Mouse (Mus musculus) adrenal gland, adult (tissue): ENCODE data around the gene Mief2.

ENCODE experiments used
- DNase-seq, 2 experiments: peaks; one replicate each; pipeline ENCODE4 v3.0.0; 2022 to 2023; ENCODE audit warnings: low spot score in 1 of 2; ENCODE audit not compliant: inconsistent age in 2 of 2

Gene Mief2

DNA sequence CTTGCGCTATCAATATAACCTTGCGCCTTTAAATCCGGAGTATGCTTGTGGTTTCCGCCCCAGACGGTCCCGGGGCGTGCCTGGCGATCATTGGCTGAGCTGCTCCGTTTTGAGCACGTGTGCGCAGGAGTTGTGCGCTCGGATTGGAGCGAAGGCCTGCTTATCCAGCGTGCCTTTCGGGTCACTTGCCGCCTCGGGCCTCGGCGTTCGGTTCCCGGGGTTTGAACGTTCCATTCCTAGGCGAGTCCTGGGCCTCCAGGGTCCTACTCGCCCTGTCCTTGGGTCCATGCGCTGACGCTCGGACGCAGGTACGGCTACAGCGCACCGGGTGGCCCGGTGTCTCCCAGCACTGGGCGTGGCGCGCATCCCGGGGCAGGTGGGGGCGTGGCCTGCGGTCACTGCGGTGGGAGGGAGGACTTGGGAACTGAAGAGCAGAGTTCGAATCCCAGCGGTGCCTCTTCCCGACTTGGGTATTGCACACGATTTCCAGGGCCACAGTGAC, at the start of gene Mief2:
Gene Mief2, plus strand, starts transcription at position 139 of the 502 bp plus-strand sequence.
- peak; percentile 96 to 98 for DNase-seq

DNA sequence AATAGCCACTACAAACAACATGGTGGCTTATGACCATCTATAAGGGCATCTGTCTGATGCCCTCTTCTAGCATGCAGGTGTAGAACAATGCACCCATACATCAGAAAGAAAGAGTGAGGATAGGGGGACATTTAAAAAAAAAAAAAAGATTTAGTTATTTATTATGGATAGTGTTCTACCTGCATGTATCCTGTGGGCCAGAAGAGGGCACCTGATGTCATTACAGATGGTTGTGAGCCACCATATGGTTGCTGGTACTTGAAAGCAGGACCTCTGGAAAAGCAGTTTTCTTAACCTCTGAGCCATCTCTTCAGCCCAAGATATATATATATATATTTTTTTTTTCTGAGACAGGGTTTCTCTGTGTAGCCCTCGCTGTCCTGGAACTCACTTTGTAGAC, 32.0 kb upstream of the Mief2 start:
- no peak for DNase-seq

DNA sequence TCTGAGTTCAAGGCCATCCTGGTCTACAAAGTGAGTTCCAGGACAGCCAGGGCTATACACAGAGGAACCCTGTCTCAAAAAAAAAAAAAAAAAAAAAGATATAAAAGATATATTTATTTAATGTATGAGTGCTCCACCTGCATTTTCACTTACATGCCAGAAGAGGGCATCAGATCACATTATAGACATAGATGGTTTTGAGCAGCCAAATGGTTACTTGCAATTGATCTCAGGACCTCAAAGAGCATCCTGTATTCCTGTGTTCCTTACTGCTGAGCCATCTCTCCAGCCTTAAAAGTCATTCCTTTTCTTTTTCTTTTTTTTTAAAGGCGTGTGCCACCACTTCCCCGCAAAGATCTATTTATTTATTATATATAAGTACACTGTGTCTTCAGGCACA, 30.6 kb upstream of the Mief2 start:
- DNase-seq, result peak; percentile 3 to 43

GRCm38 (mm10) chr11:60698806-60699523, 29.2 kb upstream of the Mief2 start:
- peak; percentile 68 to 89 for DNase-seq

GRCm38 (mm10) chr11:60699524-60700075, 28.6 kb upstream of the Mief2 start, which contains the start of gene Llgl1:
Gene Llgl1 (plus strand): TSS chr11:60699723.
- peak; percentile 92 to 96 for DNase-seq

- DNase-seq, result peak; percentile 13 to 46
Measured at GRCm38 (mm10) chr11:60700320-60701185, 27.6 kb upstream of the Mief2 start.

- peak; percentile 24 for DNase-seq
Measured at GRCm38 (mm10) chr11:60701611-60702010, 26.6 kb upstream of the Mief2 start.

- DNase-seq, result peak; percentile 64 to 83
Measured at GRCm38 (mm10) chr11:60703131-60703530, 25.1 kb upstream of the Mief2 start.

DNA sequence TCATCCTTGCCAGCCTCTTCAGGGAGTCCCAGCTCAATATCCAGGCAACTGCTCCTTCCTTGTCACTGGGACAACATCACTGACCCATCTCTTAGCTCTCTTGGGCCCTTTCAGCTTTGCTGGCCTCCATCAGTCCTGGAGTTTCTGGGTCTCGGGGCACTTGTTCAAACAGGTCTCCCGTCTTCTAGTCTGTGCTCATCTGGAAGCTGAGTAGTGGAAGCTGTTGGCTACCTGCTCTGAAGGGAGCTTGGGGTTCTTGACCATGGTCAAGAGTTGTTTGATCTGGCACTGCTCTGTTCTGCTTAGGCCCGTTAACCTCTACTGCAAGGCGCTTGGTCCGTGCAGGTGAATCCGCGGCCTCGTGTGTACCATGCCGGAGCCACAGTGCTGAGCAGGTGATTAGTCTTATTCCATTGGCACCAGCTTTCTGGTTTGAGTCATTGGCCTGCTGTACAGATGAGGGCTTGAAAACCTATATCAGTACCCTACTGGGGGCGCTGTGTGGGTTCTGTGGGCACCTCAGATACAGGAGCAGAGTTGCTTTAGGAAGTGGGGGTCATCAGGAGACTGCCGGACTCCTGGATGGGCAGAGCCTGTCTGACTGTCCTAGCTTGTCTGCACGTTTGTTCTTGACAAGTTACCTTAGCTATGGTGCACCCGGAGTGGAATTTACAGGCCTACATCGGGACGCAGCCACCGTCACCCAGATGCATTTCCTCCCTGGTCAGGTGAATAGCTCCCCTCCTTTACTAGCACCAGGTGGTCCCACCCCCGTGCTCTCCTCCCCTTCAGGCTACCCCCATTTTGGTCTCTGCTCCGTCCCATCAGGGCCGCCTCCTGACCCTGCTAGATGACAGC, 23.9 kb upstream of the Mief2 start:
- peak; percentile 11 to 22 for DNase-seq

DNA sequence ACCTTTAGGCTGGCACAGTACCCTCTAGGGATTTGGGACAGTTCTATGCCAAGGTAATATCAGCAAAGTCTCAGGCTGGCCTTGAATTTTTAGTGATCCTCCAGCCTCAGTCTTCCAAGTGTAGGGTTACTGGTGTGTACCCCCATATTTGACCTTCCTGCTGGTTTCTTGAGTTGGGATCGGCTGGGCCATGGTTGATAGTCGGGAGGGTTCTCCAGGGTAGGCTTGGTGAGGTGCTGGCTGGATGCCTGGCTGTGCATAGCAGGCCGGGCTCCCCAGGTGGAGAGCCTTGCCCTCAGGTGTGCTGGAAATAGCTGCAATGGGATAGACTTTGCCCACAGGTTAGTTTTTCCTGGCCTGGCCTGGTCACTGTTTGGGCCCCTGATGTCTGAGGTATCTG, 22.9 kb upstream of the Mief2 start:
- DNase-seq, result peak; percentile 4 to 22

DNA sequence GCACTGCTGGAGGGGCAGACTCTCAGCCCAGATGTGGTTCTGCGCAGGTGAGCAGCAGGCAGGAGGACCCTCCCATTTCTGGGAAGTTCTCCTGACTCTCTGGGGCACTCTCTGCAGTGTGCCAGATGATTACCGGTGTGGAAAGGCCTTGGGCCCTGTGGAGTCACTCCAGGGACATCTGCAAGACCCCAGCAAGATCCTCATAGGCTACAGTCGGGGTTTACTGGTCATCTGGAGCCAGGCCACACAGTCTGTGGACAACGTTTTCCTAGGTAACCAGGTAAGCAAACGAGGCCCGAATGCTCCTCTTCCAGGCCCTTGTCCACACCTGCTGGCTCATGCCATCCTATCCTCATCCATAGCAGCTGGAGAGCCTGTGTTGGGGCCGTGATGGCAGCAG, 22.1 kb upstream of the Mief2 start:
- peak; percentile 2 to 32 for DNase-seq

- DNase-seq, result peak in 1 of 2 experiments; percentile 15
Measured at GRCm38 (mm10) chr11:60706696-60707480, 21.3 kb upstream of the Mief2 start.

- DNase-seq, result peak; percentile 90 to 95
Measured at GRCm38 (mm10) chr11:60707672-60708071, 20.5 kb upstream of the Mief2 start.

- peak in 1 of 2 experiments; percentile 16 for DNase-seq
Measured at GRCm38 (mm10) chr11:60708631-60709030, 19.6 kb upstream of the Mief2 start.

DNA sequence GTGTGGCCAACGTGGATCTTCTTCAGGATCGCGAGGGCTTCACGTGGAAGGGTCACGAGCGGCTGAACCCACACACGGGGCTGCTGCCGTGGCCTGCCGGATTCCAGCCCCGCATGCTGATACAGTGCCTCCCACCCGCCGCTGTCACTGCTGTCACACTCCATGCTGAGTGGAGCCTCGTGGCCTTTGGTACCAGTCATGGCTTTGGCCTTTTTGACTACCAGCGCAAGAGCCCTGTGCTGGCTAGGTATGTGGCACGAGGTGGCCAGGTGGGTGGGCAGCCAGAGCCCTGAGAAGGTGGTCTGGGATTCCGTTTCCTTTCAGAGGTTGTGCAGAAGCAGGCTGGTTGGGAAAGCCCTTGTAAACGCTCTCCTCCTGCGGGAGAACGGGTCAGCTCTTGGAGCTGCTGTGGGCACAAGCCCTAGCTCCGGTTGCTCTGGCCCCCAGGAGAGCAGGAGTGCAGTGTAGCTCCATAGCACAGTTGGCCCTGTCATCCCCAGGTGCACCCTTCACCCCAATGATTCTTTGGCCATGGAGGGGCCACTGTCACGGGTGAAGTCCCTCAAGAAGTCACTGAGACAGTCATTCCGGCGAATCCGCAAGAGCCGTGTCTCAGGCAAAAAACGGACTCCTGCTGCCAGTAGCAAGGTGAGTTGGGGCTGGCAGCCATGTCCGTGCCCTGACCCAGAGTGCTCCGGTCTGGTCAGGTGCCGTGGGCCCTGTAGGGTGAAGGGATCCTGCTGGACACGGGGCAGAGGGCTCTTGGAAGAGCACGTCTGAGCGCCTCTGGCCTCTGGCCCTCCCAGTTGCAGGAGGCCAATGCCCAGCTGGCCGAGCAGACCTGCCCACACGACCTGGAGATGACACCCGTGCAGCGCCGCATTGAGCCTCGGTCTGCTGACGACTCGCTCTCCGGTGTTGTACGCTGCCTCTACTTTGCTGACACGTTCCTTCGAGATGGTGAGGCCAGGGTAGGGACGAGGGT, 18.4 kb upstream of the Mief2 start:
- DNase-seq, result peak in 1 of 2 experiments; percentile 11

DNA sequence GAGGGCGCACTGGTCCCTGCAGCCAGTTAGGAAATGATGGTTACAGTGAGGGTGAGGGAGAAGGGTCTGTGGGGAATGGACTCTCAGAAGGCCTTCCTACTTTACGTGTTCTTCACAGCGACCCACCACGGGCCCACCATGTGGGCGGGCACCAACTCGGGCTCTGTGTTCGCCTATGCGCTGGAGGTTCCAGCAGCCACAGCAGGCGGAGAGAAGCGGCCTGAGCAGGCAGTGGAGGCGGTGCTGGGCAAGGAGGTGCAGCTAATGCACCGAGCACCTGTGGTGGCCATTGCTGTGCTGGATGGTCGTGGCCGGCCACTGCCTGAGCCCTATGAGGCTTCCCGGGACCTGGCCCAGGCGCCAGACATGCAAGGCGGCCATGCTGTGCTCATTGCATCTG, 17.0 kb upstream of the Mief2 start:
- DNase-seq, result peak in 1 of 2 experiments; percentile 4

GRCm38 (mm10) chr11:60712040-60712439, 16.2 kb upstream of the Mief2 start:
- peak in 1 of 2 experiments; percentile 5 for DNase-seq

DNA sequence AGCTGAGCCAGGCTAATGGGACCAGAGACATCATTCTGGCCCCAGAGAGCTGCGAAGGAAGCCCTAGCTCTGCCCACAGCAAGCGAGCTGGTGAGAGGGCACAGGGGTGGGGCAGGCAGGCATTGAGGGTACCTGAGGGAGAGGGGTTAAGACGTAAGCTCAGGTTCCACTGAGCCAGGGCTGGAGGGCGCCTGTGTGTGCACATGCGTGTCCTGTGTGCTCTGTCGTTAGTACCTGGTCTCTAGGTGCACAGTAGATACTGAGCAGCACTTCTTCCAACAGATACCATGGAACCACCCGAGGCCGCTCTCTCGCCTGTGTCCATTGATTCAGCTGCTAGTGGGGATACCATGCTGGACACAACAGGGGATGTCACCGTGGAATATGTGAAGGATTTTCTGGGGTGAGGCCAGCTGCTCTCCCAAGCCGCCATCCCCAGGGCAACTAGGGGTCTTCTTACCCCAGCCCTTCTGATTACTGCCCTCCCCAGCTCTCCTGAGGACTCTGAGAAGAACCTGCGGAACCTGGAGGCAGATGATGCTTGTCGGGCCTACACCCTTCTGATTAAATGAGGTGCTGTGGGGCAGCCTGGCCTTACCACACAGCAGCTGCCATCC, 15.5 kb upstream of the Mief2 start:
- DNase-seq, result peak in 1 of 2 experiments; percentile 6
